Mouse (Mus musculus) thymus, adult 2 months (tissue): Measurements from ENCODE around the gene Acot7. TPM values are rescaled to one million over a fixed set of nuclear protein-coding genes. Genes with fewer than 3 reads are reported as not detected.

ENCODE experiments used
- DNase-seq: peaks from one replicate; pipeline ENCODE4 v3.0.0; 2021
- H3K27ac ChIP-seq: fragments of 200-500 bp; 2 replicates; pipeline ENCODE4 v1.5.1; 2012; ENCODE audit warnings: low read length, control low read depth; ENCODE audit not compliant: control insufficient read depth, insufficient read depth
- H3K27me3 ChIP-seq: fragments of 200-500 bp; 2 replicates; pipeline ENCODE4 v1.6.1; 2012; ENCODE audit warnings: mild to moderate bottlenecking, low read length, moderate library complexity, mixed read lengths; ENCODE audit not compliant: control insufficient read depth, insufficient read depth
- H3K36me3 ChIP-seq: fragments of 200-500 bp; 2 replicates; pipeline ENCODE4 v1.6.1; 2012; ENCODE audit warnings: mild to moderate bottlenecking, low read length, moderate library complexity; ENCODE audit not compliant: control insufficient read depth, insufficient read depth
- H3K4me1 ChIP-seq: fragments of 200-500 bp; replicated peaks from 2 replicates; pipeline ENCODE4 v1.6.1; 2012; ENCODE audit warnings: low read length; ENCODE audit not compliant: control insufficient read depth, insufficient read depth
- H3K4me3 ChIP-seq: fragments of 200-500 bp; 2 replicates; pipeline ENCODE4 v1.5.1; 2012; ENCODE audit warnings: mild to moderate bottlenecking, low read length, control low read depth, moderate library complexity; ENCODE audit not compliant: control insufficient read depth, insufficient read depth
- CTCF ChIP-seq: fragments of 200-500 bp; IDR thresholded peaks from 2 replicates; pipeline ENCODE4 v1.5.1; 2012; ENCODE audit warnings: mild to moderate bottlenecking, control low read depth, low read length, moderate library complexity, borderline replicate concordance; ENCODE audit not compliant: control insufficient read depth, poor library complexity, insufficient read depth; ENCODE audit errors: extremely low read depth
- POLR2A ChIP-seq: fragments of 200-500 bp; IDR thresholded peaks from 2 replicates; pipeline ENCODE4 v1.6.1; 2012; ENCODE audit warnings: mild to moderate bottlenecking, low read length, control low read depth, moderate library complexity; ENCODE audit not compliant: control insufficient read depth, poor library complexity, insufficient read depth; ENCODE audit errors: extremely low read depth
- WGBS: fragments of 180-500 bp; shearing (Covaris S2); methylation state at CpG from one replicate; pipeline ENCODE4 v1.1.7; 2018; 5-methylcytosine and 5-hydroxymethylcytosine counted together
- polyA plus RNA-seq: library from polyadenylated mRNA; depleted of rRNA; stranded (reverse); fragments of >200 nt; gene quantifications from 2 replicates; pipeline ENCODE4 v1.2.3, GENCODE M21; 2012

Gene Acot7
- polyA plus RNA-seq, 1 experiment: 56.6 TPM

DNA sequence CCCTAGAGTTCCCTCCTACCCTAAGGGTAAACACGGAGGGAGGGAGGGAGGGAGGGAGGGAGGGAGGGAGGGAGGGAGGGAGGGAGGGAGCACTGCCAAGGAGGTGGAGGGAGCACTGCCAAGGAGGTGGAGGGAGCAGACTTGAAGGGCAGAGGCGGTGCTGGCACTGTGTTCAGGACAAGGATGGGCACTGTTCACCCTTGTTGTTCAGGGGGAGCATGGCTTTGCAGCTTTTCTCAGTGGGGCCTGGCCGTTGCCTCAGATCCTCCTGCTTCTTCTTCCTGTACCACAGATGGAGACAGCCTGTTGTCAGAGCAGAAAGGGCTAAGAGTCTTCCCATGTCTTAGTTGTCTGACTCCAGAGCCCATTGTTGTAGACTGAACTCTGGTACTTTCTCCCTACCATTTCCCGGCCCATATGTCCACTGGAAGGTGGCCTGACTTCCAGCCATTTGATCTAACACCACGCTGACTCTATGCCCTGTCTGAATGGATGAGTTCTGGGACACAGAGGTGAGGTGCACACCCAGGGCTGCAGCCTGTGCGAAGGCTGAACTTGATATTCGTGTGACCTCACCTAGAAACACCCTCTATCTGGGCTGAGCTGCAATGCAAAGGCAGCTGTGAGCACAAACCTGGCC is 43.0 kb downstream of the Acot7 start:
- no peak overlapping the region for H3K27ac ChIP-seq
- no peak for TF ChIP-seq POLR2A
- no peak for TF ChIP-seq CTCF

DNA sequence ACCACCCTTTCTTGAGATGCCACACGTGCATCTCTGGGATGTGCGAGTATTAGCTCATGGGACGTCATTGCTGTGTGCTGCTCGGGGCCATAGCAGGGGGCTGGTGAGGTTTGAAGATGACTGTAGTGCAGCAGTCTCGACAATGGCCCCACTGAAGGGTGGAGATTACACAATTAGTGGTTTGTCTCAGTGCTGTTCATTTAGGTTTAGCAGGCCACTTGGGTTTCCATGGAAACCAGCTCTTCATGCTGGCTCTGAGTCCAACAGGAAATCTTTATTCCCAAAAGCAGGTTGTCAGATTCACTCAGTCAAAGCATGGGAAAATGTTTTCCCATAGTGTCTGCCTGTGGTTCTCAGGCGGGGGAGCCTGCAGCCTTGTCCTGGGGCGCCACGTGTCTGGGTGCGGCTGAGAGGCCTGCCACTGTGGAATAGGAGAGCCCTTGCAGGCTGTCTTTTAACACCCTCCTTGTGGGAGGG is 43.5 kb downstream of the Acot7 start:
- TF ChIP-seq CTCF (no peak), POLR2A (no peak)
- Histone ChIP-seq H3K27me3 (no peaks in the 10 kb centered on the region), H3K4me3 (no peak overlapping the region), H3K27ac (no peak overlapping the region), H3K36me3 (no peaks in the 10 kb centered on the region), H3K4me1 (no peaks in the 10 kb centered on the region)
- no peak for DNase-seq
- WGBS: 96% methylated on average over 9 of the region's 9 CpGs

More for the DNA sequence above, 43.0 kb downstream of the Acot7 start:
- Histone ChIP-seq H3K27me3 (no peaks in the 10 kb centered on the region), H3K4me1 (no peaks in the 10 kb centered on the region), H3K4me3 (no peak overlapping the region), H3K36me3 (no peaks in the 10 kb centered on the region)
- no peak for DNase-seq
- WGBS: 90% methylated on average over 7 of the region's 7 CpGs

DNA sequence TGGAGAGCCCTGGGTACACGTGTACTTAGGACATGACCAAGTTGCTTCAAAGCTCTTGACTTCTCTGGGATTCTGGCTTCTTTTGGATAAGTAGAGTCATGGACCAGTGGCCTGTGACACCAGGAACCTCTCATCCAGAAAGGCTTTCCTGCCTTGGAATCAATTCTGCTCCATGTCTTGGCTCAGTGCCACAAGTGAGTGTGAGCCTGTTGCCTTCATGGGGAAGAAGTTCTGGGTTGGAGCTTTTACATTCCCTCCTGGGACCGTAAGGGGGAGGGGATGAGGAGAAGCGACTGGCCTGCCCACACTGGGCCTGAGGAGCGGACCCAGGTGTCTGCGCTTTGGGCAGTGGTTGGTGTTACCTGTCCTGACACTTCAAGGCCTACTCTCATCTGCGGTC is 44.2 kb downstream of the Acot7 start:
- no peaks in the 10 kb centered on the region for H3K4me1 ChIP-seq
- no peak for TF ChIP-seq CTCF
- no peaks in the 10 kb centered on the region for H3K36me3 ChIP-seq
- WGBS: 97% methylated on average over 6 of the region's 6 CpGs
- no peak for DNase-seq
- H3K4me3 ChIP-seq: no peak overlapping the region
- no peak overlapping the region for H3K27ac ChIP-seq
- H3K27me3 ChIP-seq: no peaks in the 10 kb centered on the region

DNA sequence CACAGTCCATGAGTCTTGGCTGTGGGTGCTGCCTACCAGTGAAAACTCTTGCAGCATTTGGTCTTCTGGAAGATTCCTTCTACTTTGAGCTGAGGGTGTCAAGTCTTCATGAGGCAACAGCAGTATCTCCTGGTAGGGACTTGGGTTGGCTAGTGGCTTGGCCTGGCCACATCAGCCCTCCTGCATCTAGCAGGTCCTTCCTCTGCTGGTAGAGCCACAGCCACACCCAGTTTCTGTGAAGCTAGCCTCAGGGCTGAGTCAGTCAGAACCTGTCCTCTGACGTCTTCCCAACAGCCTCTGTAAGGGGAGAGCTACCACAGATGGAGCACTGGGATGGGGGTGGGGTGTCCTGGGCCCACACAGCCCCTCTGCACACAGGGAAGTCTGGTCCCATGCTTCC is 44.6 kb downstream of the Acot7 start:
- Histone ChIP-seq H3K4me3 (no peak overlapping the region), H3K36me3 (no peaks in the 10 kb centered on the region), H3K27me3 (no peaks in the 10 kb centered on the region), H3K27ac (no peak overlapping the region), H3K4me1 (no peaks in the 10 kb centered on the region)
- no peak for TF ChIP-seq POLR2A
- no peak for DNase-seq
- 90% methylated on average over 1 of the region's 1 CpGs for WGBS

DNA sequence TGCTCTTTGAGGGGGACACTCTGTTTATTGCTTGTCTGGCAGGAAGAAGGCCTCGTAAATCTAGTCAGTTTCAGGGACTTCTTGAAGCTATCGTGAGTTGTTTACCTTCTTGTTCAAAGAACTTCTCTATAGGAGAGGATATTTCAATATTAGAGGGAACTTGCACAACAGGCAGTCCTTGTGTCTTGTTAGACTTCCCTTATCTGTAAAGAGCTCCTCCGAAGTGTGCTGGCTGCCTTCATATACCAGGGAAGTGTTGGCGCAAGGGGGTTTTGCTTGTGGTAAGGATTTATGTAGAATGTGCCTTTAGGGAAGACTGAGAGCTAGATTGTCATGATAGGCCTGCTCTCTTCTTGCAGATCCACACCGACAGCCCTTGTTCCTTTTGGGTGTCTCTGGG is 46.2 kb downstream of the Acot7 start:
- 93% methylated on average over 5 of the region's 5 CpGs for WGBS
- H3K27ac ChIP-seq: no peak overlapping the region
- TF ChIP-seq POLR2A (no peak), CTCF (no peak)
- no peak for DNase-seq
- no peaks in the 10 kb centered on the region for H3K27me3 ChIP-seq
- no peak overlapping the region for H3K4me3 ChIP-seq
- no peaks in the 10 kb centered on the region for H3K36me3 ChIP-seq
- no peaks in the 10 kb centered on the region for H3K4me1 ChIP-seq

DNA sequence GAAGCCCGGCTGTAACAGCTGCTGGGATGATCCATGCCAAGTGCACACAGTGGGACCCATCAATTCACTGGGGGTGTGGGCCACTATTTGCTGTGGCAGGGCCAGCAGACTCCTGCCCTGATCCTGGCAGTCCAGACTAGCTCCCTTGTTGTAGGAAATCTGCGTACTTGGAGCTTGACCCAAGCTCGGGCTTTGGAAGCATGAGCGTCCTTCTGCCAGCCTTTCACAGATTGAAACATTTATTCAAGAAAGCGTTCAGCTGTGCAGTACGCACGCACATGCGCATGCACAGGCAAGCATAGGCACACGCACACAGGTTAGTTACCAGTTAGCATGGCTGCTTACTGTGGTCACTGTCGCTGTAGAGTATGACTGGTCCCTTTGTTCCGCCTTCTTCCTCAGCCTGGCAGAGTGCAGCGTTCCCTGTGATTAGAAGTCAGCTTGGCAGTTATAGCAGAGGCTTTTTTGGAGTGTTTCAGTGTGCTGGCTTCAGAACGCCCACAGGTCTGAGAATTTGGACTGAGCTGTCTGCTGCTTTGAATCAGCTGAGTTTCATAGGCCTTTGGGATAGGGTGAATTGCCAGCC is 49.1 kb downstream of the Acot7 start:
- H3K36me3 ChIP-seq: no peaks in the 10 kb centered on the region; the same call in 1 of the 2 replicates
- H3K4me3 ChIP-seq: no peak overlapping the region
- no peaks in the 10 kb centered on the region for H3K27me3 ChIP-seq
- H3K4me1 ChIP-seq: no peaks in the 10 kb centered on the region
- DNase-seq: no peak
- H3K27ac ChIP-seq: no peak overlapping the region
- TF ChIP-seq CTCF (no peak), POLR2A (no peak)
- 95% methylated on average over 13 of the region's 13 CpGs for WGBS
